Mouse (Mus musculus): Measurements from ENCODE around the gene Pigk.

DNA sequence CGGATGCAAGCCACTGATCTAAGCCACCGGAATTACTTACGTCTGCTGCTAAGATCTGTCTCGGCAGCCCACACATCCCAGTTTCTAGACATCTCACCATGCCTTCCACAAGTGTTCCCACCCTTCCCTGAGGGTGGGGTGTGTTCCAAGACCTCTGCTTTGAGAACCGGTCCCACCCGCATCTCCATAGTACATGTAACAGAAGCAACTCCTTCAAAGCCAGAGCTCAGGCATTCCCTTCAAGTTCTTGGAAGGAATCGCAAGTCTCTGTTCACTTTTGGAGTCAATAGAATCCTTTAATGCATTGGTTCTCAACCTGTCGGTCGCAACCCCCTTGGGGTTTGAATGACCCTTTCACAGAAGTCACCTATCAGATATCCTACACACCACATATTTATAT lies 185.0 kb downstream of the Pigk start:
- TF ChIP-seq CTCF (IDR thresholded peaks at IDR 0.05; ENCODE audit: borderline replicate concordance, insufficient read depth, low read length) (no peak), POLR2A (IDR thresholded peaks at IDR 0.05; ENCODE audit: low read depth, low read length) (no peak)
